Mouse (Mus musculus): Measurements from ENCODE around the gene Akap8.
A peak's percentile ranks its signal among the peaks of the same experiment; 100 is the strongest.

GRCm38 (mm10) chr17:32365296-32365695 is 44.3 kb upstream of the Akap8 start:
- no peak for TF ChIP-seq CTCF (IDR thresholded peaks at IDR 0.05; ENCODE audit: low read depth)
- TF ChIP-seq EP300 (IDR thresholded peaks at IDR 0.05; ENCODE audit: low read depth), result peak; percentile 62

Data from liver, embryonic 14.5 days (tissue).